Mouse (Mus musculus): ENCODE data around the gene Arid1b.
"Not testable (repeated sequence)": the region's sequence is repeated elsewhere in the genome, so short reads cannot be mapped to it uniquely, and the experiment has no call there.

The Arid1b gene

DNA sequence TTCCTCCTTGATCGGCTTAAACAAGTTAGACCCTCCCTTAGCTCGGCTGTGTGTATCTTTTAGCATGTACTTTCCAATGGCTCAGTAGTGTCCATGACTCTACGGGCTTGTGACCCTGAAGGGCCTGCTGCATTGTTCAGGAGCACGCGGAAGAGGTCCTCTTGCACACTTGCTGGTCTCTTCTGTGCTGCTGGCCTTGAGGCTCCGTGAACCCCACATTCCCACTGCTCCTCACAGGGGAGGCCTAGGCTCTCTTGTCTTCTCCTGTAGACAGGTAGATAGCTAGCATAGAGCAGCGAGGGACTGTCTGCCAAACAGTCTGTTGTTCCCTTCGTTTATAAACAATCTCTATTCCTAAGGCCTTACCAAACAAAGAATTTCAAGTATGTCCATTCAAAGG, 115.2 kb downstream of the Arid1b start:
- DNase-seq (ENCODE audit: extremely low read depth, low read depth, low spot score), result no peak

DNA sequence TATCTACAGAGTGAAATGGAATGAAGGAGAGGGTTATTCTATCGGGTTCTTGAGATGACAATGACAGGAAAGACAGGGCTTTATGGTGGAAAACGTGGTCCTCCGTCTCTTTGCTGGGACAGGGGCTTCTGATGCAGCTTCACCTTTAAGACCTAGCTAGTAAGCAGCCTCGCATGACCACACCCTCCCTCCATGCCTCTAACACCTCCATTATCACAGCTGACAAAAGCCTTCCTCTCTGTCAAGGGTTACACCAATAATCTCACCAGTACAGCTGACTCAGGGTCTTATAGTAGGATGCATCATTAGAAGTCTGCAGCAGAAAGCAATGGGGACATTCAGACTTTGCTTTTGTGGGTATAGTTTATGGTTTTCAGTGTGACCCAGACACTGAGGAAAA, 116.0 kb downstream of the Arid1b start:
- DNase-seq (ENCODE audit: extremely low read depth, low read depth, low spot score), result no peak

DNA sequence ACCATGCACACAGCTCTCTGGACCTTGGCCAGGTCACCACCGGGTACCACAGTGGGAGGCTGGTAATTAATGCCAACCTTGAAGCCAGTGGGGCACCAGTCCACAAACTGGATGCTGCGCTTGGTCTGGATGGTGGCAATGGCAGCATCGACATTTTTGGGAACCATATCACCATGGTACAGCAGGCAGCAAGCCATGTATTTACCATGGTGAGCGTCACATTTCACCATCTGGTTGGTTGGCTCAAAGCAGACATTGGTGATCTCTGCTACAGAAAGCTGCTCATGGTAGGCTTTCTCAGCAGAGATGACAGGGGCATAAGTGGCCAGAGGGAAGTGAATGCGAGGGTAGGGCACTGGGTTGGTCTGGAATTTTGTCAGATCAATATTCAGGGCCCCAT, 116.8 kb downstream of the Arid1b start:
- DNase-seq (ENCODE audit: extremely low read depth, low read depth, low spot score), result not testable (repeated sequence)

- no peak for DNase-seq (ENCODE audit: extremely low read depth, low read depth, low spot score)
Measured at GRCm38 (mm10) chr17:5112116-5112515, 118.0 kb downstream of the Arid1b start.

GRCm38 (mm10) chr17:5115952-5116351, 121.8 kb downstream of the Arid1b start:
- no peak for DNase-seq (ENCODE audit: extremely low read depth, low read depth, low spot score)

DNA sequence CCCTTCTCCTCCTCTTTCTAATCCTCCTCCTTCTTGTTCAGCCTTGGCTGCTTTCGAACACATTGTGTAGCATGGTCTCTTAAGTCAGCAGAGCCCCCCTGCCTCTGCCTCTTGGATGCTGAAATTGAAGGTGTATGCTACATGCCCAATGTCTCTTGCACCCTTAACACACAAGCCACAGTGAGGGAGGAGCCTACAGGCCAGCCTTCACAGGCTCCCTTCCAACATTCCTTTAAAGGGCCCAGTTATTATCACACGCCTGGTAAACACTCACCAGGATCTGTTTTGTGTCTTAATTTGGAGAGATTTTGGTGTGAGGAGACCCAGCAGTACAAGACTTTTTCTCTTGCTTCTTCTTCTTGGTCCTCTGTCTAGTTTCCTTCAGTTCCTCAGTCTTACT, 122.9 kb downstream of the Arid1b start:
- no peak for DNase-seq (ENCODE audit: extremely low read depth, low read depth, low spot score)

GRCm38 (mm10) chr17:5118171-5118570, 124.0 kb downstream of the Arid1b start:
- no peak for DNase-seq (ENCODE audit: extremely low read depth, low read depth, low spot score)

DNA sequence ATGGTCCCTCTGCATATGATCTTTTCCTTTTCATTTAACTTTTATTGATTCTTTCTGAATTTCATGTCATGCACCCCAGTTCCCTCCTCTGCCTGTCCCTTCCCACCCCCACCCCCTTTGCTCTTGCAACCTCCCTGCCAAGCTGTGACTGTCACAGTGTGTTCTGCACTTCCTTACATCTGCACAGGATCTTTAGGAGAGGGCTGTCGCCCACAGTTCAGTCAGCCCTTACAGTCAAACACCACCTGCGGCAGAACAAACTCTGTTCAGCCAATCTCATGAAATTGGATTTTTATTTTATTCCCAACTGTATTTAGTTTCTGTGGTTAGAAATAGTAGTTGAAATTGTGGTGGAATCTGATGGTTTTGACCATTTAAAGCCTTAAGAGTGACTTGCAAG, 130.5 kb downstream of the Arid1b start:
- DNase-seq (ENCODE audit: extremely low read depth, low read depth, low spot score), result no peak

GRCm38 (mm10) chr17:5125084-5125855, 131.1 kb downstream of the Arid1b start:
- DNase-seq (ENCODE audit: extremely low read depth, low read depth, low spot score), result peak; percentile 73

DNA sequence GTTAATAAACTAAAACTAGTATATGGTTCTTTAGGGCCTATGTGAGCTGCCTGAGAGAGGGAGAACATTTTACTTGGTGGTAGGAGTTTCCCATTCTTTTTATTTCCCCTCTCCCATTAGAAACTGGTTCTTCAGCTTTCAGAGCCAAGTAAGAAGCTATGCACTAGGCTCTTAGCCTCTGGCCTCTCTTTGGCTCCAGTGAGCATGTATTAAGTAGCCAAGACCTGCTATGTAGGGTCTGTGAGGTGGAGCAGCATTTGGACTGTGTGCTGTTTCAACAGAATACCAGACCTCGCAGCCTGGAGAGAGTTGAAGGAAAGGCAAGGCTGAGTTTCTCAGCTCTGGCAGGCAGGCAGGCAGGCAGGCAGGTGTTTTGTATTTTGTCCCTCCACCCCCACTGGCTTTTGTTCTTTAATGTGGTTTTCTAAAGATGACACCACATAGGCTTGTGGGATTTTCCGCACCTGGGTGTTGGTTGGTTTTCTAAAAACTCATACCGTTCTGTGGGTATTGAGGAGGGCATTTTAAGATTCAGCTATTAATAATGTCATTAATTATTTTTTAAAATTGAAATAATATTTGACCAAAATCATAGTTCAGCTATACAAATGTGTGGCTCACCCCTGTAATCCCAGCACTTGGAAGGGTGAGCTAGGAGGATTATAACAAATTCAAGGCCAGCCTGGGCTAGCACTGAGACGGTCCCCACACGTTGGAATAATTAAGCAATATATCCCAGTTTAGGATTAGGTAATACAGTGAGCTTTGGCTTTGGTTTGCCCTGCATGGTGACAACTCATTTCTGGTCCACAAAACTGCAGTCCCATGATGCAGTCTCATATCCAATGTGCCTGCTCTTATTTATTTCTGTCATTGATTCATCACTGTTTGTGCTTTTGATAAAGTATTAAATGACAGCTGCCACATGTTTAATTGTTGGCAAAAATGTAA, 132.0 kb downstream of the Arid1b start:
- DNase-seq (ENCODE audit: extremely low read depth, low read depth, low spot score), result peak; percentile 95

- no peak for DNase-seq (ENCODE audit: extremely low read depth, low read depth, low spot score)
Measured at GRCm38 (mm10) chr17:5129606-5130005, 135.5 kb downstream of the Arid1b start.

DNA sequence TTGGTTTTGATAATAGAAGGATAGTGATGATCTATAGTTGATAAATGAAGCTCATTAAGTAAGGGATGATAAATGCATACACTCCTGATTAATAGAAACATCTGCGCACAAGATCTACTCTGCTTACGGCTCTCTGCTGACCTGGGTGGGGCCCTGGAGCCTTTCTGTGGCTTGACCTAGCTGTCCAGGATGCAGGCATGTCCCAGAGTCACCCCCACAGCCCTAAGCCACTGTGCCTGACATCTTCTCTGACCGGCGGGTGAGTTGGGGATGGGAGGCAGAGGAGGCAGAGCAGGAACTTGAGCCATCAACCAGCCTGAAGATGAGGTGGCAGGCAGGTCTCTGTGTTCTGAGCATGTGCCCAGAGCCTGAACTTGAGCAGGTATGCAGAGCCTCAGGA, 136.0 kb downstream of the Arid1b start:
- no peak for DNase-seq (ENCODE audit: extremely low read depth, low read depth, low spot score)

DNA sequence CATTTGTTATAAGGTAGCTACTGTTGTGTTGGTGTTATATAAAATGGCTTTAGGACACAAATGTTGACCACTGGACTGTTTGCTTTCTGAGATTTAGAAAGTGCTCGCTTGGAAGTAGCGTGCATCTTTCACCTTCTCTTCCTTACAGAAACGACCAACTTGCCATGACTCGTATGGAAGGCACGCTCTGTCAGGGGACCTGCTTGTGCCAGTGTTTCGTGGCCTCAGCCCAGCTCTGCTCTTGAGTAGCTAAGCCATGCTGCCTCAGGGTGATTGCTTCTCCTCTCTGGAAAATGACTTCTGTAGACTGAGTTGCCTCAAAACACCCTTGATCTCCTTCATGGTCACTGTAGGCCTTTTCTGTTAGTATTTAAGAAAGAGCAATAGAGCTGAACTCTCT, 137.6 kb downstream of the Arid1b start:
- DNase-seq (ENCODE audit: extremely low read depth, low read depth, low spot score), result peak; percentile 94

DNA sequence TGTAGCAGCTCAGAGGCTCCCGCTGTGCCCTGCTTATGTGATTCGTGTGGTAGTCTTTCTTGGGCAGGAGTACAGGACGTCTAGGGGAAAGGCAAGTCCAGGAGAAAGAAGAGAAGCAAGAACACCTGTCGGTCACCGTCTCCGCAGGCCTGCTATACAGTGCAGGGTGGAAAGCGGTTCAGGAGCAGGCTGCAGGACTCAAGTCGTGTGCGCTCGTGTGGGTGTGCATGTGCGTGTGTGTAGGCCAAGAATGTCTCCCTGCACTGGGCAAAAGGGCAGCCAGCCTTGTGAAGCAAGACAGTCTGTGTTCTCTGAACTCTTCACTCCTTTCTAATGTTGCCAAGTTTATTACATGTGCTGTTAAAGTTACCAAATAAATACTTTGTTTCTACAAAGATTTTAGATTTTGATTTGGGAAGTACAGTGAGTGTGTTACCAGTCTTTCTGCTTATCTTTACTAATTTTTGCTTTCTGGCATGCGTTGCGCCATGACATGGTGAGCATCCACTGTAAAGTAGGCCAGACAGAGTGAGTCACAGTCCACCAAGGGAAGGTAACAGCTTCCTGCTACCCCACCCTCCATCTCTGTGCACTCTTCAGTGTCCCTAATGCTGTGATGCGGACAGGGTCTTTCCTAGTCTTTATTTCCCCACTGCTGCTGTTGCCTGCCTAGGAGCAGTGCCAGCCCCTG, 138.3 kb downstream of the Arid1b start:
- peak; percentile 88 for DNase-seq (ENCODE audit: extremely low read depth, low read depth, low spot score)

DNA sequence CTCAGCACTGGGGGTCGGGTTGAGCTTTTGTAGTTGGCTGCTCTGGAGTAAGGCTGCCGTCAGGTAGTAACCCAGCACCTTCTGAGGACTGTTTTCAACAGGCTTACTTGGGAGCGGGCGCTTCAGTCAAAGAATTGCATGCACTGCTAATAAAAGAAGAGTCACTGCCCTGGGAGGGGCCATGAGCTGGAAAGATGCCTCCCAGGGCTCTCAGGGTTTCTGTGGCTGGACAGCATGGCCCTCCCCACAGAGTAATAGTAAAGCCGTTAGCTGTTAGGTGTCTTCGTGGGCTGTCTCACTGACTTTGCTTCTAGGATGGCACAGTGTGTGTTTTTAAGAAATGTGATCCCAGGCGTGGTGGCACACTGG, 138.8 kb downstream of the Arid1b start:
- no peak for DNase-seq (ENCODE audit: extremely low read depth, low read depth, low spot score)

DNA sequence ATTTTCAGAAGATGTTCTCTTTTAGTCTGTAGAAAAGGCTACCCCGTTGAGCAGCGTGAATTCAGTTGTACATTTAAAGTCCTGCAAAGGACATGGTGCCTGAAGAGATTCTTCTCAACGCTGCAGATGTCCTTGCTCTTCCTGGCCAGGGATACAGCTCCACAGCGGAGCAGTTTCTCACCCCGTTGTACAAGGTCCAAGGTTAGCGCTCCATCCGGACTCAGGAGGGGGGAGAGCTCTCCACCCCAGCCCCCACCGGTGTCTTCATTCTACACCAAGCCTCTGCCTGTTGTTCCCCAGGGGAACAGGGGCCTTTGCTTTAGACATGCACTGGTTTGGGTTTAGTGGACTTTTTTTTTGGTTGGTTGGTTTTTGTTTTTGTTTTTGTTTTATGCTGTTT, 139.7 kb downstream of the Arid1b start:
- DNase-seq (ENCODE audit: extremely low read depth, low read depth, low spot score), result no peak

DNA sequence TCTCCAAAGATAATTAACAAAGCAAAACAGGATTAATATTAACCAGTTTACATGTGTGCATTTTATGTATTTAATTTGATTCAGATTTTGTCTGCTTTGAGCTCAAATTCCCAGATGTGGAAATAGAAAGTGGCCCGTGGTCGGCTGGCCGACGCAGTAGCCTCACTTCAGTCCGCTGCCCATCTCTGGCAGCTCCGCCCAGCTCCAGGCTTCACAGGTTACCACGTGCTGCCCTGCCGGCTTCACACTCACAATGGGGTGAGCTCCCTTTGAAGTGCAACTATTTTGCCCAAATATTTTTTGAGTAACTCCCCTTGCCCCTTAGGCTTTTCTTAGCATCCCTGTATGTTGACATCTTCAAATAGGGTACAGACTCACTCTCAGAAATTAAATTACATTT, 140.1 kb downstream of the Arid1b start:
- DNase-seq (ENCODE audit: extremely low read depth, low read depth, low spot score), result no peak

GRCm38 (mm10) chr17:5137936-5138335, 143.8 kb downstream of the Arid1b start:
- no peak for DNase-seq (ENCODE audit: extremely low read depth, low read depth, low spot score)

- no peak for DNase-seq (ENCODE audit: extremely low read depth, low read depth, low spot score)
Measured at GRCm38 (mm10) chr17:5138641-5139205, 144.6 kb downstream of the Arid1b start.

DNA sequence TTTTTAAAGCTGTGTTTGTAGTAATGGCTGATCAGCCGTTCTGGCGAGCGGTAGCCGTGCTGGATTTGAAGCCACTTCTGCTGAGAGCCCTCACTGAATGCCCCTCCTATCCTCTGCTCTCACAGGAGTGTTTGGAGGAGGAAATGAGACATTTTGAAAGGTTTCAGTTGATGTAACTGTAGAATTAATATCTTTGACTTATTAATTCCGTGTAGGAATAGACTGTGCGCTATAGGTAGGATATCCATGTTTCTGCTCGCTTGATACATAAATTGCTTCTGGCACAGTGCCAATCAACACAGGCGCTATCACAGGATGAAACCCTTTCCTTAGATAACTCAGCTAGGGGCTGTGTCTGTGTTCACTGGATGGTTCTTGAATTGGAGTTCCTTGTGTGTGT, 145.4 kb downstream of the Arid1b start:
- no peak for DNase-seq (ENCODE audit: extremely low read depth, low read depth, low spot score)

- DNase-seq (ENCODE audit: extremely low read depth, low read depth, low spot score), result peak; percentile 64
Measured at GRCm38 (mm10) chr17:5143735-5144439, 149.8 kb downstream of the Arid1b start.
